Mouse (Mus musculus) intestine, embryonic 14.5 days (tissue): ENCODE results near the gene Arhgef40. TPM values are rescaled to one million over a fixed set of nuclear protein-coding genes. Genes with fewer than 3 reads are reported as not detected.
"Not testable (repeated sequence)": the region's sequence is repeated elsewhere in the genome, so short reads cannot be mapped to it uniquely, and the experiment has no call there.

ENCODE experiments used
- ATAC-seq: fragments of 200-750 bp; cut with Nextera tagmentation; replicated peaks from 2 replicates; pipeline ENCODE4 v1.8.0; 2017; ENCODE audit warnings: low read depth, moderate number of reproducible peaks, moderate TSS enrichment, moderate library complexity; ENCODE audit not compliant: low FRiP score, low TSS enrichment
- DNase-seq: peaks from one replicate; pipeline ENCODE4 v3.0.0-alpha.2; 2018; ENCODE audit warnings: low spot score
- H3K27ac ChIP-seq: fragments of 300-500 bp; sonication (generic); 2 replicates; pipeline ENCODE4 v1.5.1; 2014; ENCODE audit warnings: low read depth, mild to moderate bottlenecking, control low read depth
- H3K27me3 ChIP-seq: fragments of 300-500 bp; sonication (generic); replicated peaks from 2 replicates; pipeline ENCODE4 v1.6.1; 2014; ENCODE audit warnings: low read length, control low read depth; ENCODE audit not compliant: control insufficient read depth, insufficient read depth
- H3K36me3 ChIP-seq: fragments of 300-500 bp; sonication (generic); 2 replicates; pipeline ENCODE4 v1.6.1; 2014; ENCODE audit warnings: low read length, control low read depth; ENCODE audit not compliant: control insufficient read depth, insufficient read depth
- H3K4me1 ChIP-seq: fragments of 300-500 bp; sonication (generic); replicated peaks from 2 replicates; pipeline ENCODE4 v1.6.1; 2014; ENCODE audit warnings: low read length, control low read depth, mixed read lengths; ENCODE audit not compliant: control insufficient read depth, insufficient read depth
- H3K4me2 ChIP-seq: fragments of 300-500 bp; sonication (generic); 2 replicates; pipeline ENCODE4 v1.6.1; 2014; ENCODE audit warnings: low read length
- H3K4me3 ChIP-seq: fragments of 300-500 bp; sonication (generic); 2 replicates; pipeline ENCODE4 v1.5.1; 2014; ENCODE audit warnings: low read depth, low read length, control low read depth, mixed read lengths
- H3K9ac ChIP-seq: fragments of 300-500 bp; sonication (generic); 2 replicates; pipeline ENCODE4 v1.6.1; 2014; ENCODE audit warnings: mild to moderate bottlenecking, low read length
- H3K9me3 ChIP-seq: fragments of 300-500 bp; sonication (generic); 2 replicates; pipeline ENCODE4 v1.6.1; 2016; ENCODE audit warnings: low read length, control low read depth; ENCODE audit not compliant: control insufficient read depth
- WGBS: fragments of 180-500 bp; shearing (Covaris S2); extraction: QIAGEN DNeasy Blood & Tissue Kit; methylation state at CpG from one replicate; pipeline ENCODE4 v1.1.7; 2014; 5-methylcytosine and 5-hydroxymethylcytosine counted together
- polyA plus RNA-seq: library from polyadenylated mRNA; unstranded; fragments of >200 nt; fragmentation: Nextera tagmentation; extraction: Ambion mirVana; gene quantifications from 2 replicates; pipeline ENCODE4 v1.2.1, GENCODE M21; 2014

Gene Arhgef40
- polyA plus RNA-seq, 1 experiment from 2014 or later = 80.8 TPM

DNA sequence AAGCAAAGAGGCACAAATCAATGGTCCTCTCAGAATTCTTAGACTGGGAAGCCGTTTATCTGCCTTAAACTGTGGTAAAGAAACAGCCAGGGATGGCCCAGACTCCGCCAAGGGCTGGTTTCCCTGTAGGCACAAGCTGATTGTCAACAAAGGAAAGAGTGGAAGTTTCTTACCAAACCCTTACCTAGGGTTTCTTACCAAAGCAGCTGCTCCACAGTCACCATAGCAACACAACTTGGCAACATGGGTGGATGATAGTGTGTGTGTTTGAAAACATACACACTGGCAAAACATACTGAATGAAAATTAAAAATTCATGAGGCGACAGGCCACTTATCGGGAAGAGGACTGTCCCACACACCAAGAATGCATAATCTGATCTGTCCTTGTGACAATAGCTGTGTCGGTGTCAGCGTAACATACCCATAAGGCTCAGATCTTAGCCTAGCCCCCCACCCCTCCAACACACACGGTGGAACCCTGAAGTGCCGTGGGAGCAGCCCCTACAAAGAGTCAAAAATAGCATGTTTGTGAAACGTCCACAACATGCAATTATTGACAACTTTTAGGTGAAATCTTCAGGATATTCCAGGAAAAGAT, 61.5 kb downstream of the Arhgef40 start:
- 80% methylated on average over 9 of the region's 9 CpGs for WGBS
- H3K9me3 ChIP-seq = no peaks in the 10 kb centered on the region
- no peak overlapping the region for H3K9ac ChIP-seq
- ATAC-seq (no peak), DNase-seq (no peak)
- H3K27me3 ChIP-seq = no peaks in the 10 kb centered on the region
- H3K4me1 ChIP-seq = peaks cover 4% of the 10 kb centered on the region; the same call in 1 of the 2 replicates
- no peak overlapping the region for H3K4me3 ChIP-seq
- no peak overlapping the region for H3K4me2 ChIP-seq
- H3K36me3 ChIP-seq = no peaks in the 10 kb centered on the region
- H3K27ac ChIP-seq = no peak overlapping the region

DNA sequence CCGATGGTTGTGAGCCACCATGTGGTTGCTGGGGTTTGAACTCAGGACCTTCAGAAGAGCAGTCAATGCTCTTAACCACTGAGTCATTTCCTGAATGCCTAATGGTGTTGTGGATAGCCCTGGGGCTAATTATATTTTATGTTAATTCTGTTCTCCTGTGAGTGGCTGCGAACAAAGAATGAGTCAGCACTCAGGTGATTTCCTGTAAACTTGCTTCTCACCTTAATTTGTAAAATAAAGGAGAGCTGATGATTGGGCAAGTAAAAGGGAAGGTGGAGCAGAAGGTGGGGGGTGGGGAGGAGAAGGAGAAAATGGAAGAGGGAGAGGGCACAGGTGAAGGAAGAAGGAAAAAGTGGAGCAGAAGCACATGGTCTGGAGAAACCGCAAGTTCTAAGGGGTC, 68.2 kb downstream of the Arhgef40 start:
- H3K4me2 ChIP-seq, H3K27ac ChIP-seq, H3K36me3 ChIP-seq, ATAC-seq, H3K27me3 ChIP-seq, H3K9me3 ChIP-seq, H3K9ac ChIP-seq, DNase-seq, H3K4me1 ChIP-seq, H3K4me3 ChIP-seq: not testable (repeated sequence)
- 87% methylated on average over 3 of the region's 3 CpGs for WGBS

Other genes starting within 250 kb of the Arhgef40 start
- gene Ang4, start 211.1 kb upstream of the Arhgef40 start, polyA plus RNA-seq = 1.8 and 1.9 TPM in 2 replicates
- not detected in 2 replicates for gene AY358078, start 184.7 kb upstream of the Arhgef40 start, polyA plus RNA-seq
- gene Ear6, start 131.0 kb upstream of the Arhgef40 start, polyA plus RNA-seq = not detected in 2 replicates
- 54.9 and 67.0 TPM in 2 replicates for gene Mettl17, start 99.9 kb upstream of the Arhgef40 start, polyA plus RNA-seq
- gene Slc39a2, start 91.8 kb upstream of the Arhgef40 start, polyA plus RNA-seq = 0.71 and 0.99 TPM in 2 replicates
- 36.4 and 39.2 TPM in 2 replicates for gene Ndrg2, start 70.6 kb upstream of the Arhgef40 start, polyA plus RNA-seq
- 0.31 TPM in 1 of 2 replicates, not detected in the other for gene Tppp2, start 66.3 kb upstream of the Arhgef40 start, polyA plus RNA-seq
- not detected in 2 replicates for gene Rnase13, start 61.9 kb upstream of the Arhgef40 start, polyA plus RNA-seq
- gene Tmem253, start 30.9 kb downstream of the Arhgef40 start, polyA plus RNA-seq = 6.8 and 8.5 TPM in 2 replicates
- gene Zfp219, start 36.0 kb downstream of the Arhgef40 start, polyA plus RNA-seq = 31.9 and 34.0 TPM in 2 replicates
- not detected in 2 replicates for gene Olfr221, start 57.7 kb downstream of the Arhgef40 start, polyA plus RNA-seq
- 530 and 607 TPM in 2 replicates for gene Hnrnpc, start 119.3 kb downstream of the Arhgef40 start, polyA plus RNA-seq
- gene Rpgrip1, start 126.0 kb downstream of the Arhgef40 start, polyA plus RNA-seq = 76.9 and 83.0 TPM in 2 replicates
- 68.9 and 73.5 TPM in 2 replicates for gene Supt16, start 212.7 kb downstream of the Arhgef40 start, polyA plus RNA-seq